Mouse (Mus musculus): ENCODE results near the gene Sdhaf1.

The Sdhaf1 gene

DNA sequence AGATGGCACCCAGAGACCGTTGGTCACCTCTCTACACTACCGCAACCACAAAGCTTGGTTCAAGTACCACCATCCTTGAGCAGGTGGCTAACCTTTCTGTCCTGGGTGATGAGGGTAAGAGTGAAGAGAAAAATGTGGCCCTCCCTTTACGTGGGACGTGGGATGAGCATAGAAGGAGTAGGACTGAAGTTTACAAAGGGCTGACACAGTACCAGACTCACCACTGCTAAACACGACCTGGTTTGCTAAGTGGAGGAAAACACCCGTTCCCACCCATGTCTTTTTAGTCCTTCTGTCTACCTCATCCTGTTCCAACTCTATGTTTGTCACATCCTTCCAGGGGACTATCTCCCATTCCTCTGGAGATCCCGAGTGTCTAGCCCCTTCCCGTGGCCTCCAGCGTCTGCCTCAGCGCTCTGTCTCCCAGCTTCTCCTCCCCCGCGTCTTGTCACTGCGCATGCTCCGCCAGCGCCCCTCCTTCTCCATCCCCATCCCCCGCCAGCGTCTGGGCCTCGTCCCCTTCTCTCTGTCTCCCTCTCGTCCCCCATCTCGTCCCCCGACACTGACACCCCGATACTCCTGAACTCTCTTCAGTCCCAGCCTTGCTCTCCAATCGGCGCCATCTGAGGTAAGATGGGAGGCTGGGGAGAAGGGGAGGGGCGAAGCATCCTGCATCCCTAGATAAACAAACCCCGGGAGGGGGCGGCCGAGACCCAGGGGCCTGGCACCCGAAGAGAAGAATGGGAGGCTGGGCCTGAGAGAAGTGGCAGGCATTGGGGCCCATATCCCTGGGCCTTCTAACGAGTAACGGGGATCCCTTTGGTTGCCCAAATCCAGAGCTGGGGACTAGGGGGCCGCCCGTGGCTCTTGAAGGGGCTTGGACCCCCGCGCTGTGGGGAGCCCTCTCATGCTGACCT, 32.2 kb downstream of the Sdhaf1 start, which contains the start of gene Clip3:
Gene Clip3 (plus strand): TSS at position 514 of the 917 bp plus-strand sequence.
- peak in 1 of 2 experiments; percentile 20 for DNase-seq

DNA sequence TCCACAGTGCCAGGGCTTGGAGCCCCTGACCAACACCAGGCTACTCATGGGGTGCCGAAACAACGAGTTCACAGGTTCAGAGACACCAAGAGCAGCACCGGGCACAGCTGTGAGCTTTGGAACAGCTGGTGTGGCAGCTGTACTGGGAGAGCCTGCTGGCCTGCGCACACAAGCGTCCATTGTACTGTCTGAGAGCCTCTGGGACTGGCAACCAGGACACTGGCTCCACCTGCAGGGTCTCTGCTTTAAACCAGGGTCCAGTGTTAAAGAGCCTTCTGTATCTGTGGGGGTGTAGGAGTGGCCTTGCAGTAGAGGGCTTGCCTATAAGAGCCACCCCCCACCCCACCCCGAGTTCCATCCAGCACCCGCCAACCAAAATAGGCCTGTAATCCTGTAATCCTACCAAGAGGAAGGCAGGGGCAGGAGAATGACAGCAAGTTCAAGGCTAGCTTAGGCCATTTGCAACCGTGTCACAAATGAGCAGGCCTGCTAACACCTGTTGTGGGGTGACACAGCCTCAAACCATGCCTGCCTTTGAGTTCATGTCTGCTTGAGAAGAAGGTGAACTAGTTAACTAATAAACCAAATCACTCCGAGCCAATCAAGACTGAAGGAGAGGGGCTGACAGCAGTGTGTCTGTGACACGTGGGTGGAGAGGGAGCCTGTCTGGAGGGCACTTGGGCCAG, 33.8 kb downstream of the Sdhaf1 start:
- DNase-seq, result no peak

DNA sequence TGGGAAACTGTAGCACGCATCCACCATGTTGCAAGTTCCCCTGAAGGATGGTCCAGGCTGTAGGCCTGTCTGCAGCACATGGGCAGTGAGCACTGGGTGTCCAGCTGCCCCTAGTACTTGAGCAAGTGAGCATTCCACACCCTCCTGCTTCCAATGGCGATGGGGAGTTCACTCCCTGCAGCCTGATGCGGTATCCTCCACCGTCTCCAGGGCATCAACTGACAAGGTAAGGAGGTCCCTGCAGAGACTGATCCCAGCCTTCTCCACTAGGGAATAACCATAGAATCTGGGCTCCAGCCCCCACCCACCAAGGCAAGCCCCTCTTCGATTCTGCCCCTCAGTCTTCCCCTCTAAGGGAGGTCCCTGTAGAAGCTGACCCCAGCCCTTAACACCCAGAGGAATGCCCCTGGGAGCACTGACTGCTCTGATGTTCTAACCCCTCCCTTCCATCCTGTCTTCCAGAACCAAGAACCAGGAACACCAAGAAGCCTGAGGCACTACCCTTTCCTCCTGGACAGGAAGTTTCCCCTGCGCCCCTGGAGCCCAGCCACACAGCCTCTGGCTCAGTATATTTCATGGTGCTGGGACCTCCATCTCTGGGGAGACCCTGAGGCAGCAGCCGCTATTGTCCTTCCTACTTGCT, 34.5 kb downstream of the Sdhaf1 start:
- DNase-seq, result no peak

DNA sequence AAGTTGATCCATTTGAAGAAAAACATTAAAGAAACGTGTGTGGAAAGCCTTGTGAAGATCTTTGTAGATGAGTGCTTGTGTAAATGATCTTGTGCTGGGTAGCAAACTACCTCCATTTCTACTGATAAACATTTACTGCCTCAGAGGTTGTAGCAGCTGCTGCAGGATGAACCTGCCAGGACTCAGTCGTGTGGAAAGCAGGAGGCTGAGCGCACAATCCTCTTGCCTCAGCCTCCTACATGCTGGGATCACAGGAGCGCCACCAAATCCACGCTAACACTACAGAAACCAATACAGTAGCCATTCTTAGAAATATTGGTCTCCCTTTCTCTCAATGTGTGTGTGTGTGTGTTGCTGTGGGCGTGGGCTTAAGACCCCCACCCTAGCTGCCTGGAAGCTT, 35.6 kb downstream of the Sdhaf1 start:
- no peak for DNase-seq

DNA sequence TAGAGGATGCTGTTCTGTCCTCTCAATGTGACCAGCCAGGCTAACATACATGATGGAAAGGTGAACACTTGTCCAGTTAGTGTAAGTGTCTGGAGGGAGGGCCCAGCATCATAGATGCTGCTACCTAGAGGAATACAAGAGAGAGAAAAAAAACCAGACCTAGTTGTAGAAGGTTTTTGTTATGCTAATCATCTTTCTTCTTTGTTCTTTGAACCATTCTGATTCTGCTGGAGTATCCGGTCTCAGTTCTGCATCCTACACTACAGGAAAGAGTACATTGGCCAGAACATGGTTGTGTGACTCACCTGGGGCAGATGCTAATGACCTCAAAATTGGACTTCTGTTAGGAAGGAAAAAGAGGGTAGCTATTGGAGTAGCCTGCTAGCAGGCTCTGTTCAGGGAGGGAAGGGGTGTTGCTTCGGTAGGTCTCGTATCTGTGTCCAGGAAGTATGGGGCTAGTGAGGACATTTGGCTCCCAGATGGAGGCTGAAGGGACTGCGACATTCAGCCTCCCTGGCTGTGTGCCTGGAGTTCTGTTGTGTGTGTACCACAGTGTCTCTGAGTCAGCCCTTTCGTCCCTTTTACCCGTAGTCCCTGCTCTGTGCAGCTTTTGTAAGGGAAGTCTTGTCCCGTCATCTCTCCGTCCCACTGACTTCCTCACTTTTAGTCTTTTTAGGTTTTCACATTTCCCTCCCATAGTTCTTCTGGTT, 36.8 kb downstream of the Sdhaf1 start:
- no peak for DNase-seq

DNA sequence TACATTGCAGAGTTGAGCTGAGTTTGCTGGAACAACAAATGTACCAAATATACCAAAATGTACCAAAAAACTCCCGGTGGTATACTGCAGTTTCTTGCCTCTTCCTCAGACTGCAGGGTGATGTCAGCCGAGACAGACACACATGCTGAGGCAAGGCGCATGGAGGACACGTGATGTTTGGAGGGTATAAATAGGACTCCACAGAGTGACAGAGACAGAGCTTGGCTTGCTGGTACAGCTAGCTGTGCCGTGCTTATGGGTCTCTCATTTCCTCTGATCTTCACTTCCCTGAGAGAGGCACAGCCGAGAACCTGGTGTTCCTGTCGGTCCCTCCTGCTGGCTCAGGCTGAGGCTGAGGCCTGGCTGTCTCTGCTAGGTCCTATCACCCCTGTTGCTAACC, 41.0 kb downstream of the Sdhaf1 start:
- no peak for DNase-seq

DNA sequence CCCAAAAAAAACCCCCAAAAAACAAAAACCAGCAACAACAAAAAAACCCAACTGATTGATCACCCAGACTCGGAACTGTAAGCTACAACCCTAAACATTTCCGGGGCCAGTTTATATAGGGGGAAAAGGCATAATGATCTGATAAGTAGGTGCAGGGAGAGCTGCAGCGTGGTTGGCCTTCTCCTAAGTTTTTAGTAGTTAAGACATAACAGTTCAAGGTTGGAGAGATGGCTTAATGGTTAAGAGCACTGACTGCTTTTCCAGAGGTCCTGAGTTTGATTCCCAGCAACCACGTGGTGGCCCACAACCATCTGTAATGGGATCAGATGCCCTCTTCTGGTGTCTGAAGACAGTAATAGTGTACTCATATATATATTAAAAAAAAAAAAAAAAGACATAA, 42.2 kb downstream of the Sdhaf1 start:
- no peak for DNase-seq

DNA sequence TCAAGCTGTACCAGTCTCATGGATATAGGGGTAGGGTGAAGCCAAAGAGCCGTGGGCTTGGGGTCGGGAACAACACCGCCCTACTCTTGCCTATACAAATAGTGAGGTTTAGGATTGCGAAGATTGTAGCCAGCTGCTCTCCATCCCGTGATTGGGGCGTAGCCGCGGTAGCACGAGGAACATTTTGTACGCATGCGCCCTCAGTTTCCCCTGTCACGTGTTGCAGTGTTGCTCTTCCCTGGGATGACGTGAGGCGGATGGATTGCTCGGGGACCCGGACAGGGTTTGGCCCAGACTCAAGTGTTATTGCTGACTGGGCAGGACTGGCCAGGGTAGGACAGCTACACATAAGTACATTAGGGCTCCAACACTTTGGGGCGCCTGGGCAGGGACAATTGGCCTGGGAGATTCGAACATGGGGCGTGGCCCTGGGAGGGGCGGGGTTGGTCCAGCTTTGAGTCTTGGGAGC, 43.0 kb downstream of the Sdhaf1 start:
- peak; percentile 67 to 76 for DNase-seq

DNA sequence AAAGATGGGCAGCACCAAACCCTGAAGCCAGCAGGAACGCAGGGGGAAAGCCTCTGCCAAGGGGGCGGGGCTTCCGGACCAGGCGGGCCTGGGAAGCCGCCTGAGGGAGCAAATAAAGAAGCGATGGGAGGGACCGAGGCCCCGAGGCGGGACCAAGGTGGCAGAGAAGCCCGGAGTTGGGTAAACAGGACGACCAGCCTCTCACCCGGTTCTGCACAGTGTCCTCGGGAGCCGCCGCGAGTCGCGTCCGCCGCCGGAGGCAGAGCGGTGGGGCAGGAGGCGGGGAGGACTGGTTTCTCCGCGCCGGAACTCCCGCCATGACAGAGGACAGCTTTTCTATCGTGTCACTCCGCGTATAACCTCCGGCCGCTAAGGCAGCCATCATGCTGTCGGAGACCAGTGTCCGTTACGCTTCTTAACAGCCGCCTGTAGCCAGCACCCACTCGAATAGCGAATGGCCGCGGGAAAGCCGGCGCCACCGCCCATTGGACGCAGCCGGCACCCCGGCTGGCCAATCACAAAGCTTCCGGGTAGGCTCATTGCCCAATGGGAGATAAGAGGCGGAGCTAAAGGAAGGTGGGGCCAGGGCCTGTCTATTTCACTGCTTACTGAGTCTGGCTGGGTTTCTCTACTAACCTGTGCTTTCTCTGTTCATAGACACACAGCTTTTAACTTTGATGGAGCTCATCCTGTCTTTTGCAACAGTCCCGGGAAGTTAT, 43.6 kb downstream of the Sdhaf1 start, which contains the start of the genes Thap8 and Wdr62:
Gene Thap8 (plus strand): TSS at position 144 of the 719 bp plus-strand sequence.
Gene Wdr62 (minus strand): TSS at position 469 of the 719 bp plus-strand sequence.
- peak; percentile 81 to 85 for DNase-seq

DNA sequence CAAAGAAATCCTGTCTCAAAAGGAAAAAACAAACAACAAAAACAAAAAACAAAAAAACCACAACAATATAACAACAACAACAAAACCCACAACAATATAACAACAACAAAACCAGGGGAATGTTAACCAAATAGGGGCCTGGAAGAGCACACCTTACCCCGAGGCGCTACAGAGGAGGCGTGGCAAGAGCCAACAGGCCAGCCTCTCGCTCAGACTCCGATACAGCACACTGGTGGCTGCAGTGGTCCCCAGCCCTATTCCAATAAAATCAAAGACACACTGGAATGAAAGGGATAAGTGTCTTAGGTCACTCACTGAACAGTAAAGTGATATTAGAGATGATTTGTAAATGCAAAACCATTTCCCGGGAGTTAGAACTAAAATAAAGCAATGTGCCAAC, 44.2 kb downstream of the Sdhaf1 start:
- DNase-seq, result no peak

DNA sequence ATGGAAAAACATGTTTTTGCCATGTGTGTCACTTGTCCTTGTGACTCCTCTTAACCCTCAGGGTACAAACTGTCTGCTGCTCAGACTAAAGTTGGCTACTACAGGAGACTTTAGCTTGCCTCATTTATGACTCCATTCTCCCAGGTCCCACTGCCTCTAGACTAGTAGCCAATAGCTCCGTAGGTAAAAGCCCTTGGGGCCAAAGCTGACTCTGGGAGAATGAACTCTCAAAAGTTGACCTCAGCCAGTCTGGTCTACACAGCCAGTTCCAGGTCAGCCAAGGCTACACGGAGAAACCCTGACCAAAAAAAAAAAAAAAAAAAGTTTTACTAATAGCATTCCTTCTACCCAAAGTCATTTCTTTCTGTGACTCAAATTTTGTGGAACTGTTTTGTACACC, 44.8 kb downstream of the Sdhaf1 start:
- DNase-seq, result no peak

DNA sequence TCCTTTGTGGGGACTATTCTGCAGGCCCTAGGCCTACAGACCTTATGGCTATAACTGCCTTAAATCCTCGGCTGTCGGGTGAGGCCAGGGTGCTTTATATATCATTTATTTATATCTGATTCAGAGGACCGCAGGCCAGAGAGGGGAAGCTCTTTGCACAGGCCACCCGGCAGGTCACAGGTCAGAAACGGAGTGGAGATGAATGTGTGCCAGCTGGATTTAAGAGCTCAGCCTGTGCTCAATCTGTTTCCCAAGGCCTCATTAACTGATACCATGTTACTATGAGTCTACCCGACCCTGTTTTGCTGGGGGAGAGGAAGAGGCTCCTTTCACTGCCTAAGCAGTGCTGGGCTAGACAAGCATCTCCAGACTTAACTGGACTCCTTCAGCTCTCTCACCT, 49.3 kb downstream of the Sdhaf1 start:
- no peak for DNase-seq

Measured in spleen, adult 18-20 months (tissue).